Mouse (Mus musculus): ENCODE data around the gene Bsn.

Gene Bsn

DNA sequence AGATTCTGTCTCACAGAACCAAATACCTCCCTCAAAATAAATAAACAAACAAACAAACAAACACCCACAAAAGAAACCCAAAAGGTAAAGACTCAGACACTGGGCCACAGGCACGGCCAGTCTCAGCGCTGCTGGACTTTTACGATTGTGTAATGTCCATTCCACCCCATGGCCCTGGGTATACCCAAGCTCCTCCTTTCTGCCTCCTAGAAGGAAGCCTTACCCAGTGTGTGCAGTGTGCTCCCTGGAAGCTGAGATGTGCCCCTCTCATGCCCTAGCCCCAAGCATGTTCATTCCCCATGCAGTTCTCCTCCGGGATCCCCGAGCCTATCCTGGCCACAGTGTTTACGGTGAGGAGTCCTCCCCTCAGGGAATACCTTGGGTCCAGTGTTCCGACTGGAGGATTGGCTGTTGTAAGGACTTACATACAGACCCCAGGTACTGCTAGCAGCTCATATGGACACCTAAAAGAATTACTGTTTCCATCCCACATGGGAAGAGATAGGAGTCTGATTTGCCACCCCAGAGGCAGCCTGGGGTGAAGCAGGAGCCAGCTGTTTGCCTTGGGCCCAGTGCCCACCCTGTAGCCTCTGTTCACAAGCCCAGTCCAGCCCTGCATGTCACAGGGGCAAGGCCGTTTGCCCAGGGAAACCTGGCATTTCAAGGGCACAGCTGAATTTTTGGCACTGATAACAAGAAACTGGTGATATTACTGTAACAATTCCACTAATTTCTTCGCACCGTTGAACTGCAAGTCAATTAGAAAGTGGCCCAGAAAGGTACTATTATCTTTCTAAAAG, 68.8 kb downstream of the Bsn start:
- DNase-seq: no peak

GRCm38 (mm10) chr9:108120671-108121070, 69.5 kb downstream of the Bsn start:
- DNase-seq: no peak

DNA sequence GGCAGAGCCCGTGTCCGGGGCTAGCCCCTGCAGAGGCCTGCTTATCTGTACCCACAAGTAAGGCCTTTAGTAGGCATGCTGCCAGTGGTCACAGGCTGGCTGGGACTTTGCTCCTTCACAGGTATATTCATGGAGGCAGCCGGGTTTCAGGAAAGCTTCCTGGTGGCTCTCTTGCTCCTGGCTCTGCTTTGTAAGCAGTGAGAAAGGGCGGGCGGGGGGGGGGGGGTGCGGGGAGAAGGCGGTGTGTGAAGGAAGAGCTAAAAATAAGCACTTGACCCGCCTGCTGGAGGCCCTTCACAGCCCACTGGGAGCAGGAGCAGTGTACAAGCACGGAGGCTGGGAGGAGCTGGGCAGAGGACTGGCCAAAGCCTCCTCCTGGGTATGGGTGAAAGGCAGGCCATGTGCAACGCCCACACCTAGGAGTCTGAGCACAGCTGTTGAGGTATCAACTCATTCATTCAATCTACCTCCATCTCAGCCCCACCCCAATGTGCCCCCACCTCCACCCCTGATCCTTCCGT, 70.2 kb downstream of the Bsn start:
- DNase-seq: peak; percentile 40

GRCm38 (mm10) chr9:108117143-108117542, 73.0 kb downstream of the Bsn start:
- no peak for DNase-seq

DNA sequence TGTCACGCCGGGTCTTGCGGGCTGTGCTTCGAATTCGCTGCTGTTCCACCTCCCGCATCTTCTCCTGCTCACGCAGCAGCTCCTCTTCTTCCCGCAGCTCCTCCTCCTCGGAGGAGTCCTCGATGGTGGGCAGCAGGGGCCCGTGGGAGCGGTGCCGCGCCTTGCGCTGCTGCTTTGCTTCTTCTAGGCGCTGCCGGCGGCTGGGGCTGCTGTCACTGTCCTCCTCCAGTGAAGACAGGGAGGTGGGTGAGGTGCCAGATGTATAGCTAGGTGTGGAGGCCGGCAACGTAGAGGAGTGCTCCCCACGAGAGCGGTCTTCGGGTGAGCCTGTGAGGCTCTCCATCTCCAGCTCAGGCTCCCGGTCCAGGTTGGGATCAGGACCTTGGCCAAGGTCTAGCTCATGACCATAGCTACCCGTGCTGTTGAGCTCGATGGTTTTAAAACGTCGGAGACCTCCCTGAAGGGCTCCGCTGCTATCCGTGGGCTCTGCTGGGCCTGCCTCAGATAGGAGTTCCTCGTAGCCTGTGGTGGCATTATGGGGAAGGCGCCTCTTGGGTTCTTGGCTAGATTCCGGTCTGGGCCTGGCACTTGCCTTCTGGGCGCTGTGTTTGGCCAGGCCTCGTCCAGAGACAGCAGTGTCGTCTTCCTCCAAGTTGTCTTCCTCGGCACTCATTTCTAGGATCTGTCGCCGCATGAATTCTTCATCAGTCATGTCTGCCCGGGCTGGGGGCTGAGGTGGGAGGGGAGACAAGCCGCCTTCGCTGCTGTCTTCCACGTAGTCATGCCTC, 74.7 kb downstream of the Bsn start:
- DNase-seq: no peak

DNA sequence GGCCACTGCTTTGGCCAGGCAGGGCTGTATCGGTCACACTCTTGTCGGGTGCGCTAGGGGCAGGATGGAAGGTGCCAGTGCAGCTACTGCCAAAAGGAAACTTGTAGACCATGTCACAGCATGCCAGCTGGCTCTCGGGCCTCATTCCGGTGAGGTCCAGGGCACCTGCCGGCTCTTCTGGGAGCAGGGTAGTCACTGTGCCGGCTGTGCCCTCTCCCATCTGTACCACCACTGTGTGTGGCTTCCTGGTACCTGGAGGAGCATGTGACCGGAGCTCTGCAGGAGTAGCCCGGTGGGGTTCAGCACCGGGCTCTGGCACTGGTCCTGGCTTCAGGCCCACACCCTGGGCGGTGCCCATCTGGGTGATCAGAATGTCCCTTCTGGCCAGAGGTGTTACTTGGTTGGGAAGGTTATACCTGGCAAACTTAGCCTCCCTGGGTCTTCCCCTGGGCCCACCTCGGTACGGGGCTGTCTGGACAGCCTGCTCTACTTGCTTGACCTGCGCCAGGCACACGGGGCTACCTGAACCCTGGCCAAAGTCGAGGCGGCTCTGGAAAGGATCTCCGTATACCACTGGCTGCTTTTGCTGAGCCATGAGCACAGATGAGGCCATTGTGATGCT, 77.4 kb downstream of the Bsn start:
- DNase-seq: no peak

GRCm38 (mm10) chr9:108111593-108112121, 78.5 kb downstream of the Bsn start:
- DNase-seq: no peak

DNA sequence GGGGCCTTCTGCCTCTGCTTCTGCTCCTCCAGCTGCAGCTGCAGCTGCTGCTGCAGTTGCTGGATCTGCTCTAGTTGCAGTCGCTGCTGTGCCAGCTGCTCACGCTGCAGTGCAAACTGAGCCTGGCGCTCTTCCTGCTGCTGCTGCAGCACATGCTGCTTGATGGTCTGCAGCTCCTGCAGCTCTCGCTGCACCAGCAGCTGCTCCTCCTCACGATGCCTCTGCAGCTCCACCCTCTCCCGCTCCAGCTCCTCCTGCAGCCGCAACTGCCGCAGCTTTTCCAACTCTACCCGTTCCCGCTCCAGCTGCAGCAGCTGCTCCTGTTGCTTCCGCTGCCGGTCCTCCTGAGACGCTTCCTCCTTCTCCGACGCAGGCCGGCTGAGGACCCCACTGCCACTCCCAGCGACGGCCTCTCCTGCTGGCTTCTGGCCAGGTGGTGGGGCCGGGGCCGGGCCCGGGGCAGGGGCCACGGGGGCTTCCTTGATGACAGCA, 79.0 kb downstream of the Bsn start:
- DNase-seq: peak; percentile 67

GRCm38 (mm10) chr9:108110160-108110559, 80.0 kb downstream of the Bsn start:
- no peak for DNase-seq

DNA sequence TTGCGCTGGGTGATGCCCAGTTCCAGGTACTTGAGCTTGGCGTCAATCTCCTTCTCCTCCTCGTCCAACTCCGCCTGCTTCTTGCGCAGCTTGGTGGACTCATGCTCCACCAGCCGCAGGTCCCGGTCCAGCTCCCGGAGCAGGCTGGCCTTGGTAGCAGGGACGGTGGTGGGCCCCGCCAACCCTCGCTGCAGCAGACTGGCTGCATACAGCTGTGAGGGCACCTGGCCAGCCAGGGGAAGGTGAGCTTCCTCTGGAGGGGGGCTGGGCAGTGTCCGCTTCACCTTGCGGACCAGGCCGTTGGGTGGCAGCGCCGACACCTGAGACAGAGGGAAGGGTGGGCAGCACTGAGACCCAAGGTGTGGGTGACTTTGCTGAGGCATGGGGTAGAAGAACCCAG, 82.3 kb downstream of the Bsn start:
- no peak for DNase-seq

DNA sequence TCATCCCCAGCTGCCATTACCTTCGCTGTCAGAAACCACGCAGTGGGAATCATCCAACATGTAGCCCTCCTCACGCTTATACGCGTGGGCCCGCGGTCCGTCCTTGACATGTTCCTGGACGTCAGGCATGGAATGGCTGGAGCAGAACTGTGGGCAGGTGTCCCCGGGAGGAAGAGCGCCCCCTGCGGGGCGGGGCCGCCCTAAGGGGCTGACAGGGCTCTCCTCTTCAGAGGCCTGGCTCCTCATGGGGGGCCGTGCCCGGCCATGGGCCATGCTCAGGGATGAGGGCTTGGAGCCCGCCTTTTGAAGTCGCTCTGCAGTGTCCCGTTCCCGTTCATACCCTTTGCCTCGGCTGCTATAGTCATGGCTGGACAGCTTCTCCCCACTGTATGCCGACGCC, 84.1 kb downstream of the Bsn start:
- no peak for DNase-seq

- no peak for DNase-seq
Measured at GRCm38 (mm10) chr9:108105549-108105863, 84.7 kb downstream of the Bsn start.

DNA sequence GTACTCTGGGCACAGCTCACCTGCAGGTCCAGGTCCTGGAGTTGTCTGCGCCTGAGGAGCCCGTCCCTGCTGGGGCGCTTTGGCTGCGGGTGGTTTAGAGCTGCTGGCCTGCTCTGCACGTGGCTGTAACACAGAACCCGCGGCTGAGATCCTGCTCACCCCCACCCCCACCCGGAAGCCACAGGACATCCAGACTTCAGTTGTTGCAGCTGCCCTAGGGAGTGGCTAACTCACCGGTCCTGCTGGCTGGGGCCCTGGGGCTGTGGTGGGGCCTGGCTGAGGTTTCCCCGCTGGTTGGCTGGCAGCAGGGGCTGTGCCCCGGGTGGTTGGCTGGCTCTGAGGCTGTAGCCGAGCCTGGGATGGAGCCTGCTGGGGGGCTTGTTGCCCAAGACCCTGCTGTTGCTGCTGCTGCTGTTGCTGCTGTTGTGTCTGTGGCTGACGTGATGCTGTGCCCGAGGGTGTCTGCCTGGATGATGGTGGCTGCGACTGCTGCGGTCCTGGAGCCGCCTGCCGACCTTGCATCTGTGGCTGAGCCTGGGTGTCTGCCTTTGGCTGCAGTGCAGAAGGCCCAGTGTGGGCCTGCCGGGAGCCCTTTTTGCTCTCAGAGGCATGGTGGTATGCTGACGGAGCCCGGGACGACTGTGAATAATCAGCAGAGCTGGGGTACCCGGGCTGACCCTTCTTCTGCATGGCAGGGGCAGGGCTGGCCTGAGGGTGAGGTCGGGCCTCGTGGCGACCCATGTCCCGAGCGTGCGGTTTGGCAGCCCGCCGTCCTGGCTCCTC, 85.2 kb downstream of the Bsn start:
- peak; percentile 71 for DNase-seq

- DNase-seq: no peak
Measured at GRCm38 (mm10) chr9:108099619-108100018, 90.6 kb downstream of the Bsn start.

- DNase-seq: no peak
Measured at GRCm38 (mm10) chr9:108095949-108096712, 94.1 kb downstream of the Bsn start.

- peak; percentile 85 for DNase-seq
Measured at GRCm38 (mm10) chr9:108095518-108095917, 94.7 kb downstream of the Bsn start.

DNA sequence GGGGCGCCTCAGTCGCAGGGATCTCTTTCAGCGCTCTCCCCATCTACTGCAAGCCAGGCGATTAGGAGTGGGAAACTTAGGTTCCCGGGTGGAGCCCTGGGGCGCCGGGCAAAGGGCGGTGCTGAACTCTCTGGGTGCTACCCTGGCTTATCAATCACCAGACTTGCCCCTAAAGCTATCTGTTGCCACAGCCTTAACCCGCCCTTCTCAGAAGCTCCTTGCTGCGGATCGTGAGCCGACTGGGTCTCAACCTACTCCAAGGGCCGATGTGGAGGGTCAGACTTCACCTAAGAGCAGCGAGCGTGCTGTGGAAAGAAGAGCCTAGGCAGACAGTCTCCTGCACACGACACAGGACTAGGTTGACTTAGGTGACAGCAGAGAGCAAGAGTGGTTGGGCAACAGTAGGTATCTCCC, 95.2 kb downstream of the Bsn start:
- no peak for DNase-seq

DNA sequence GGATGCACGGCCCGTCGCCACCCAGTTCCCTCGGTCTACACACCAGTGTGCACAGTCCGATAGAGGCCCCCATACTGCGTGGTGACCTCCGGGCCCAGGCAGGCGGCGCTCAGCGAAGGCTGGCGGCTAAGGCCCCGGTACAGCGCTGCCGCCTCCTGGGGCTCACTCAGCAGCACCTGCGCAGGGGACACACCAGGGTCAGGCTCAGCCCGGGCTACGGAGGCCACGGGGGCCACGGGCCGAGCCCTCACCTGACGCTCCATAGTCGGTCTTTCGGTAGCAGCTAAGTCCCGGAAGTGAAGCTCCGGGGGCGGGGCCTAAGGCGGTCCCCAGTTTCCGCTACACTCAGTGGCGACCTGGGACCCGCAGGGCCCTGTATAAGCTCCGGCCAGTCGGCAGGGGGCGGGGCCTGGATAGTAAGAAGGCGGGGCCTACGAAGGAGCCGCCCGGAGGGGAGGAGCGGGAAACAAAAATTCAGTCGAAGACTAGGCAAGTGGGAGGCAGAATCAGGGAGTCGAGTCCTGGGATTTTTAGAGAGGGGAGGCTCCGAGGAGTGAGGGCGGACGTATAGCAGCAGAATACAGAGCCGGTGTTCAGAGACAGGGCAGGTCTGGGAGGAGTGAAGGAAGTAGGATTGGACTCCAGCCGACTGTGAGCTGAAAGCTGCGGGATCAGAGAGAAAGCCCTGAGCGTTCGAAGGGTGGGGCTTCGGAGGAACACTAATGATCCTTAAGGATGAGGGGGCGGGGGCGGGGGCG, 95.8 kb downstream of the Bsn start, which contains the start of gene Apeh:
TSS of gene Apeh (minus strand) at position 423 of the 758 bp plus-strand sequence.
- peak; percentile 96 for DNase-seq

DNA sequence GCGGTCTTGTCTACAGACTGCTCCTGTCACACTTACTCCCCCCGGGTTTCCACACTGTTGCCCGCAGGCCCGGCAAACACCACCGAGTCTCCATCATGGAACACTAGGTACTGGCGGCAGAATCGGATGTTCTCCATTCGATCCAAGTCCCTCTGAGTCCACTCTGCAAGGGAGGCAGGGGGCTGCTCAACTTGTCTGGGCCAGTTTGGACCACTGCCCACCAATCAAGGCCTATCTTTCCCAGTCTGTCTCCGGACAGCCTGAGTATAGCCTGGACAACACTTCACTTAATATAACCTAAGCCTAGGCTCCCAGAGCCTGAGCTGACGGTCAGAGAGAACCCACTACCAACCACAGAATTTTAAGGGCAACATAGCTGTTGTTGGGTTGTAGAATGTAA, 96.6 kb downstream of the Bsn start:
- no peak for DNase-seq

DNA sequence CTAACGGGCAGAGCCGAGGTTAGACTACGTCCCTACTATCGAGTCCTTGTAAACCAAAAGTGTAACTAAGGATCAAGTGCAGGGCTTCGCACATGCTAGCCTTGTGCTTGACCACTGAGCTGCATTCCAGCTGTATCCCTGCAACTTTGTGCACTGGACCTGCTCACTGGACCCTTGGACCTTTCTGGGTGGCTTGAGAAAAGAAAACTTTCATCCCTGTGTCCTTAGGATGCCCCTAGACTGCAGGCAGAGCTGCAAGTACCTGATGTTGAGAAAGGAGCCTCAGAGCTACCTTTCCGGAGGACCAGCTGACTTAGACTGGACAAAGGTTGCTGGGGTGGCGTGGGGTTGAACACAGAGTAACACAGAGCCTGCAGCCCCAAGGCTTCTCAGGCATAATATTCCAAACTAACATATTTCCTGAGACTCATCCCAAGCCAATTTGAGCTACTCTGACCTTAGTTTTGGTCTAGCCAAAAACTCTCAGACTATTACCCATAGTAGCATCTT, 99.5 kb downstream of the Bsn start:
- DNase-seq: no peak

GRCm38 (mm10) chr9:108085261-108085660, 104.9 kb downstream of the Bsn start:
- no peak for DNase-seq

Measured in retina, postnatal 1 day (tissue).